Mouse (Mus musculus): ENCODE measurements at regions not wholly inside any gene's neighbourhood (a gene's known extent, or its start where the extent isn't known, plus 50 kb on each side); places are given as distances from the start of the nearest gene placed in this dataset.
"Not testable (repeated sequence)": the region's sequence is repeated elsewhere in the genome, so short reads cannot be mapped to it uniquely, and the experiment has no call there.

DNA sequence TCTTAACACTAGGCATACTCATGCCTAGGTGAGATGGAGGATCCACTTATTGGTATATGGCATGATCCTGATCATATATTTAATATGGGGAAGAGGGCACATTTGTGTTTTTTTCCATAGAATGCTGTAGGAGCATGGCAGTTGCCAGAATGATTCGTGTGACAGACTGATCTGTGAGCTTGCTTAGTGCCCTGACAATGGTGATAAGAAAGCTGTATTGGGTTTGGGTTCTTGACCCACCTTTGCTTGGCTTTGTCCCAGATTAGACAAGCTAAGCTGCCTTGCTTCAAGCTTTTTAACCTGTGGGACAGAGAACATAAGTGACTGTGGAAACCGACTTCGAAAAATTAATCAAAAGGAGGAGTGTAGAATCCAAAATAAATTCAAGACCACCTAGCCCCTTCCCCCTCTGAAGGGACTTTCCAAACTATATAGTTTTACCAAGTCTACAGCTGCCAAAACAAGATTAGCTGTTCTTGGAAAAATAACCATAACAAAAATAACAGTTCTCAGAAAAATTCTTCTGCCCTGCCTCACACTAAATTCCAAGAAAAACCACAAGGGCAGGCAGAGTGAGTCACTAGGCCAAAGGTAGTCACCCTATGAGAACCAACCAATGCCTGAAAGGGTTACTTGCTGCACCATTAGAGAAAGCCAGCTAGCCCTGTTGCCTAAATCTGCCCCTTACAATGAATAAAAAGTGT lies 277.2 kb downstream of the Pcsk1 start:
- Histone ChIP-seq H3K4me2 (ENCODE audit: low read depth) (peak overlapping the region; percentile 14), H3K79me2 (ENCODE audit: control insufficient read depth, insufficient read depth) (no peaks in the 10 kb centered on the region), H3K27me3 (ENCODE audit: control insufficient read depth, insufficient read depth, insufficient read length) (no peaks in the 10 kb centered on the region), H3K36me3 (ENCODE audit: control insufficient read depth, insufficient read depth) (no peaks in the 10 kb centered on the region), H3K4me3 (no peak overlapping the region), H3ac (ENCODE audit: control insufficient read depth, insufficient read length) (no peak overlapping the region)
- TF ChIP-seq MAX (IDR thresholded peaks at IDR 0.05; ENCODE audit: low read depth) (no peak), MYOG (IDR thresholded peaks at IDR 0.05; ENCODE audit: control insufficient read depth in 1 of 3, insufficient read depth in 1 of 3, insufficient read length in 2 of 3, low read depth in 2 of 3) (no peak), E2F4 (IDR thresholded peaks at IDR 0.05; ENCODE audit: insufficient read depth) (no peak), TCF12 (IDR thresholded peaks at IDR 0.05; ENCODE audit: insufficient read depth, poor library complexity, severe bottlenecking) (no peak), REST (IDR thresholded peaks at IDR 0.05; ENCODE audit: insufficient read depth, insufficient read length) (no peak), POLR2A (IDR thresholded peaks at IDR 0.05; ENCODE audit: insufficient read length, low read depth) (no peak), CEBPB (IDR thresholded peaks at IDR 0.05; ENCODE audit: insufficient read depth, poor library complexity, severe bottlenecking) (no peak), USF1 (IDR thresholded peaks at IDR 0.05; ENCODE audit: low read depth) (no peak), SRF (IDR thresholded peaks at IDR 0.05; ENCODE audit: control insufficient read depth, insufficient read length, low read depth) (no peak), TCF3 (IDR thresholded peaks at IDR 0.05; ENCODE audit: insufficient read length, low read depth) (no peak)

DNA sequence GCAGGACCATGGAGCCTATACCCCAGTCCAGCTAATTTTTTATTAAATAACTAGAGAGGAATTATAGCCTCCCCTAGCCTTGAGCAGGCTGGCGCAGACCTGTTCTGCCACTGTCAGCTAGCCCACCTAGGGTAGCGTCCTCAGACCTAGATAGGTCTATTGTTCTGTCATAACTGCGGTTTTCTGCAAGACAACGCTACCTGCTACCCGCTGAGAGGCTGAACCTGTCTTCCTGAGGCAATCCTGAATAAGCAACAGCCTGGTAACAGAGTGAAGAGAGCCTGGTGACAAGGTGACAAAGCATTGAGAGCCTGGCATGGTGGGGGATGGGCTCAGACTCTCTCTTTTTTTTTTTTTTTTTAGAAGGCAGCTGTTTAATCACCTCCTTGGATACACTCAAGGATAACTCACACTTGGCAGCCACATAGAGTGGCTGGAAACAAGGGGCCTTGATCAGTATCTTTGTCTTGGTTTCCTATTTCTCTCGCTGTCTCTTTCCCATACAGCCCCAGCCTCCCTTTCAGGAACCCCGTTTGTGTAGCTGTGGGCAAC lies 278.7 kb downstream of the Pcsk1 start:
- TF ChIP-seq E2F4 (IDR thresholded peaks at IDR 0.05; ENCODE audit: insufficient read depth) (no peak), MYOD1 (IDR thresholded peaks at IDR 0.05; ENCODE audit: control insufficient read depth in 1 of 3, insufficient read length in 2 of 3, low read depth in 2 of 3) (no peak), USF1 (IDR thresholded peaks at IDR 0.05; ENCODE audit: low read depth) (no peak), POLR2AphosphoS2 (IDR thresholded peaks at IDR 0.05; ENCODE audit: insufficient read length, low read depth) (no peak), SRF (IDR thresholded peaks at IDR 0.05; ENCODE audit: control insufficient read depth, insufficient read length, low read depth) (no peak), TCF12 (IDR thresholded peaks at IDR 0.05; ENCODE audit: insufficient read depth, poor library complexity, severe bottlenecking) (no peak)
- H3K27me3 ChIP-seq (ENCODE audit: control insufficient read depth, insufficient read depth, insufficient read length): no peaks in the 10 kb centered on the region
- no peaks in the 10 kb centered on the region for H3K79me2 ChIP-seq (ENCODE audit: control insufficient read depth, insufficient read depth)
- H3ac ChIP-seq (ENCODE audit: control insufficient read depth, insufficient read length): no peak overlapping the region
- H3K4me3 ChIP-seq: no peak overlapping the region
- no peaks in the 10 kb centered on the region for H3K36me3 ChIP-seq (ENCODE audit: control insufficient read depth, insufficient read depth)
- no peak overlapping the region for H3K4me2 ChIP-seq (ENCODE audit: low read depth)

DNA sequence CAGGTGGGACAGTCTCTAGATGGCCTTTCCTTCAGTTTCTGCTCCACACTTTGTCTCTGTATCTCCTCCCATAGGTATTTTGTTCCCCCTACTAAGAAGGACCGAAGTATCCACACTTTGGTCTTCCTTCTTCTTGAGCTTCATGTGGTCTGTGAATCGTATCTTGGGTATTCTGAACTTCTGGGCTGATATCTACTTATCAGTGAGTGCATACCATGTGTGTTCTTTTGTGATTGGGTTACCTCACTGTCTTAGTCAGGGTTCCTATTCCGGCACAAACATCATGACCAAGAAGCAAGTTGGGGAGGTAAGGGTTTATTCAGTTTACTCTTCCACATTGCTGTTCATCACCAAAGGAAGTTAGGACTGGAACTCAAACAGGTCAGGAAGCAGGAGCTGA lies 287.5 kb downstream of the Pcsk1 start:
- not testable (repeated sequence) for H3ac ChIP-seq (ENCODE audit: control insufficient read depth, insufficient read length); H3K4me3 ChIP-seq; H3K4me2 ChIP-seq (ENCODE audit: low read depth); H3K27me3 ChIP-seq (ENCODE audit: control insufficient read depth, insufficient read depth, insufficient read length); H3K36me3 ChIP-seq (ENCODE audit: control insufficient read depth, insufficient read depth); H3K79me2 ChIP-seq (ENCODE audit: control insufficient read depth, insufficient read depth)

DNA sequence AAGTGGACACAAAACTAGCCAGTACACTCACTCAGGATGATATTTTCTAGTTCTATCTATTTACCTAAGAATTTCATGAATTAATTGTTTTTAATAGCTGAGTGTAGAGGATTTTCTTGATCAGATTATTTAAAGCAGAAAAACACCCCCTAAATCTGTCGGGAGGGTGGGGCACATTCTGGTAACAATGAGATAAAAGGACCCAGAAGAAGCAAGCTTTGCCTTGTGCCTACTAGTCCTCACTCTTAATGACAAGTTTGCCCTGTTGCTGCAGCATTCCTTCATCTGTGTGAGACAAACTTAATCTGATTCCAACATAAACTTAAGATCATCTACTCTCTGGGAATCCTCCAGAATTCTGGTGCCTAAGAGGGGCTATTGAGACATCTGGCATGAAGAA lies 288.1 kb downstream of the Pcsk1 start:
- Histone ChIP-seq H3K79me2 (ENCODE audit: control insufficient read depth, insufficient read depth) (no peaks in the 10 kb centered on the region), H3K27me3 (ENCODE audit: control insufficient read depth, insufficient read depth, insufficient read length) (no peaks in the 10 kb centered on the region), H3K36me3 (ENCODE audit: control insufficient read depth, insufficient read depth) (no peaks in the 10 kb centered on the region), H3K4me3 (no peak overlapping the region), H3K4me2 (ENCODE audit: low read depth) (no peak overlapping the region), H3ac (ENCODE audit: control insufficient read depth, insufficient read length) (no peak overlapping the region)
- TF ChIP-seq MYOD1 (IDR thresholded peaks at IDR 0.05; ENCODE audit: control insufficient read depth in 1 of 3, insufficient read length in 2 of 3, low read depth in 2 of 3): no peak
- TF ChIP-seq POLR2AphosphoS2 (IDR thresholded peaks at IDR 0.05; ENCODE audit: insufficient read length, low read depth): no peak
- no peak for TF ChIP-seq SRF (IDR thresholded peaks at IDR 0.05; ENCODE audit: control insufficient read depth, insufficient read length, low read depth)
- no peak for TF ChIP-seq TCF12 (IDR thresholded peaks at IDR 0.05; ENCODE audit: insufficient read depth, poor library complexity, severe bottlenecking)
- TF ChIP-seq TCF3 (IDR thresholded peaks at IDR 0.05; ENCODE audit: insufficient read length, low read depth): no peak
- no peak for TF ChIP-seq USF1 (IDR thresholded peaks at IDR 0.05; ENCODE audit: low read depth)
- TF ChIP-seq REST (IDR thresholded peaks at IDR 0.05; ENCODE audit: insufficient read depth, insufficient read length): no peak
- no peak for TF ChIP-seq MAX (IDR thresholded peaks at IDR 0.05; ENCODE audit: low read depth)

DNA sequence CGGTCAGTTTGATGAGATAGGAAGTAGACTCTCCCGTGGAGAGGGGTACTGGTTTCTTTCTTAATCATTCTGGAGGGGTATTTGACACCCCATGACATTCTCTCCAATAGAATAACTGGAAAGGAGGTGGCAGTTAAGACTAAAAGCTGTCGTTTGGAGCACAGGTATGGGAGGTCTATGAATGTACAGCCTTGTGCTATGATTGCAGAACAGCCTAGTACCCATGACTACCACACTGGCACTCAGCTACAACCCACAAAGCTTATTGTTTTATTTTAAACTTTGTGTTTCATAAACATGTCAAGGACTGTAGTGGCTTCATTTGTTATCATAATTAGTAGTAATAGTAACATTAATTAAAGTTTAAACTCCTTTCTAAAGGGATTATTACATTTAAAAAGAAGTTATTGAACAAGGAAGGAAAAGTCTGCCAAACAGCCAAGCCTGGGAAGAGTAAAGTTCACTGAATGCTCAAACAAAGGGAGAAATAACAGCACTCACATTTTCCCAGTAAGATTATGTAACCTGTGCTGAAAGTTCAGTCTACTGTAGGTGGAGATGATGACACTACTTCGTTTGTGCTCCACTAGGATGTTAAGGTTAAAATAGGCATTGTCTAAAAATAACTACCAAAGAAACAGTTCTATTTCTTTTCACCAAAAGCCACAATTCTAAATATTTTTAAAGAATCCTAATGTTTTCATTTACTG lies 295.2 kb downstream of the Pcsk1 start:
- no peak overlapping the region for H3K4me2 ChIP-seq (ENCODE audit: low read depth)
- TF ChIP-seq POLR2A (IDR thresholded peaks at IDR 0.05; ENCODE audit: insufficient read length, low read depth) (no peak), MAX (IDR thresholded peaks at IDR 0.05; ENCODE audit: low read depth) (no peak), SRF (IDR thresholded peaks at IDR 0.05; ENCODE audit: control insufficient read depth, insufficient read length, low read depth) (no peak), E2F4 (IDR thresholded peaks at IDR 0.05; ENCODE audit: insufficient read depth) (no peak), REST (IDR thresholded peaks at IDR 0.05; ENCODE audit: insufficient read depth, insufficient read length) (no peak), MYOD1 (IDR thresholded peaks at IDR 0.05; ENCODE audit: control insufficient read depth in 1 of 3, insufficient read length in 2 of 3, low read depth in 2 of 3) (no peak), TCF12 (IDR thresholded peaks at IDR 0.05; ENCODE audit: insufficient read depth, poor library complexity, severe bottlenecking) (no peak)
- H3ac ChIP-seq (ENCODE audit: control insufficient read depth, insufficient read length): no peak overlapping the region
- H3K4me3 ChIP-seq: no peak overlapping the region
- no peaks in the 10 kb centered on the region for H3K27me3 ChIP-seq (ENCODE audit: control insufficient read depth, insufficient read depth, insufficient read length)
- H3K36me3 ChIP-seq (ENCODE audit: control insufficient read depth, insufficient read depth): no peaks in the 10 kb centered on the region
- H3K79me2 ChIP-seq (ENCODE audit: control insufficient read depth, insufficient read depth): no peaks in the 10 kb centered on the region
